Mouse (Mus musculus) heart, postnatal 14 days (tissue): ENCODE measurements around the gene Gm28168. TPM values are rescaled to one million over a fixed set of nuclear protein-coding genes. Genes with fewer than 3 reads are reported as not detected.
"Not testable (repeated sequence)": the region's sequence is repeated elsewhere in the genome, so short reads cannot be mapped to it uniquely, and the experiment has no call there.

Experiments
- DNase-seq, 2 experiments: peaks; one replicate each; pipeline ENCODE4 v3.0.0; 2021 to 2022
- intact Hi-C: fragments of 180-260 bp; cut with DNase I; formaldehyde crosslinking; loops from one replicate; pipeline ENCODE4 v1.15.1; 2025
- long read RNA-seq, 2 experiments: library from polyadenylated mRNA; stranded (forward); transcript quantifications; one replicate each; pipeline ENCODE4 v2.0.0; 2021
- total RNA-seq, 2 experiments: library from RNA; stranded (reverse); gene quantifications; 2 replicates each; pipeline ENCODE4 v1.2.3; 2021

Gm28168 gene
- not detected for total RNA-seq
- long read RNA-seq, experiment 1, result 0 reads
- long read RNA-seq, experiment 2, result 0 reads

GRCm38 (mm10) chr1:117927715-117928114 is at the start of gene Gm28168:
Gm28168 (plus strand) TSS chr1:117928015.
- DNase-seq, intact Hi-C loops: not testable (repeated sequence)

DNA sequence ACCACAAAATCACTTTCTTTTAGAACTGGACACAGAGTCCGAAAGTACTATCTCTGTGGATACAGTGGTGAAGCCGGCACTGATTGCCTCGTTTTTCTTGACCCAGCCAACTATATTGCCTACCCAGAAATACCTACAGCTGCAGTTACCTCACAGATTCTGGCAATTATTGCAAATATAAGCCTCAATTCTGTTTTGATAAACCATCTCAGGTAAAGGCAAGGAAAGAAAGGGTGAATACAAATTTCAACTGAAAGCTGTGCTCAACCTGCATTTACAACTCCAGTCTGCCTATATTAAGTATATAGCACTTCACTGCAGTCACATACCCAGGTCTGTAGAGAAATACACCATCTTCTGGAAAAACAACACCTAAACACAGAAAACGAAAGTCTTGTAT is 37.8 kb downstream of the Gm28168 start, which contains the start of gene Gm7145:
TSS of gene Gm7145 (plus strand) at position 301 of the 400 bp plus-strand sequence.
- no peak for DNase-seq
- intact Hi-C loops, result no loop called here

Other genes starting within 250 kb of the Gm28168 start
- not detected for gene Gm28363, start 230.9 kb upstream of the Gm28168 start, total RNA-seq
- gene B020011L13Rik, start 146.9 kb upstream of the Gm28168 start, total RNA-seq, result not detected
- not detected for gene Gm28360, start 97.9 kb upstream of the Gm28168 start, total RNA-seq
- gene Gm7145, start 37.9 kb downstream of the Gm28168 start, total RNA-seq, result not detected
- not detected for gene Gm29106, start 248.5 kb downstream of the Gm28168 start, total RNA-seq